Mouse (Mus musculus) lung, embryonic 14.5 days (tissue): ENCODE results near the gene Slc6a9. TPM values are rescaled to one million over a fixed set of nuclear protein-coding genes. Genes with fewer than 3 reads are reported as not detected.

Experiments
- ATAC-seq: fragments of 200-750 bp; cut with Nextera tagmentation; 2 replicates; pipeline ENCODE4 v1.8.0; 2017; ENCODE audit warnings: mild to moderate bottlenecking, moderate TSS enrichment, moderate library complexity; ENCODE audit not compliant: insufficient read depth
- DNase-seq: peaks from one replicate; pipeline ENCODE4 v3.0.0-alpha.2; 2015
- H3K27ac ChIP-seq: fragments of 300-500 bp; sonication (generic); 2 replicates; pipeline ENCODE4 v1.5.1; 2014; ENCODE audit warnings: low read depth, mild to moderate bottlenecking, moderate library complexity
- H3K27me3 ChIP-seq: fragments of 300-500 bp; sonication (generic); 2 replicates; pipeline ENCODE4 v1.6.1; 2014; ENCODE audit warnings: low read length, control low read depth; ENCODE audit not compliant: insufficient read depth
- H3K36me3 ChIP-seq: fragments of 300-500 bp; sonication (generic); 2 replicates; pipeline ENCODE4 v1.6.1; 2014; ENCODE audit warnings: control low read depth; ENCODE audit not compliant: insufficient read depth
- H3K4me1 ChIP-seq: fragments of 300-500 bp; sonication (generic); 2 replicates; pipeline ENCODE4 v1.6.1; 2014; ENCODE audit warnings: antibody characterized with exemption, control low read depth; ENCODE audit not compliant: insufficient read depth
- H3K4me2 ChIP-seq: fragments of 300-500 bp; sonication (generic); 2 replicates; pipeline ENCODE4 v1.6.1; 2014; ENCODE audit warnings: mild to moderate bottlenecking
- H3K4me3 ChIP-seq: fragments of 300-500 bp; sonication (generic); 2 replicates; pipeline ENCODE4 v1.5.1; 2014; ENCODE audit warnings: low read depth, low read length
- H3K9ac ChIP-seq: fragments of 300-500 bp; sonication (generic); 2 replicates; pipeline ENCODE4 v1.6.1; 2014
- H3K9me3 ChIP-seq: fragments of 300-500 bp; sonication (generic); 2 replicates; pipeline ENCODE4 v1.6.1; 2016; ENCODE audit warnings: low read depth, low read length, control low read depth
- CTCF ChIP-seq: IDR thresholded peaks from 2 replicates; pipeline ENCODE4 v1.5.1; 2016; ENCODE audit warnings: antibody characterized with exemption, low read depth
- WGBS: fragments of 180-500 bp; shearing (Covaris S2); extraction: QIAGEN DNeasy Blood & Tissue Kit; methylation state at CpG from one replicate; pipeline ENCODE4 v1.1.7; 2014; 5-methylcytosine and 5-hydroxymethylcytosine counted together
- polyA plus RNA-seq: library from polyadenylated mRNA; unstranded; fragments of >200 nt; fragmentation: Nextera tagmentation; extraction: Ambion mirVana; gene quantifications from 2 replicates; pipeline ENCODE4 v1.2.1, GENCODE M21; 2014

The Slc6a9 gene
- polyA plus RNA-seq, 1 experiment from 2014 or later: 9.7 TPM

DNA sequence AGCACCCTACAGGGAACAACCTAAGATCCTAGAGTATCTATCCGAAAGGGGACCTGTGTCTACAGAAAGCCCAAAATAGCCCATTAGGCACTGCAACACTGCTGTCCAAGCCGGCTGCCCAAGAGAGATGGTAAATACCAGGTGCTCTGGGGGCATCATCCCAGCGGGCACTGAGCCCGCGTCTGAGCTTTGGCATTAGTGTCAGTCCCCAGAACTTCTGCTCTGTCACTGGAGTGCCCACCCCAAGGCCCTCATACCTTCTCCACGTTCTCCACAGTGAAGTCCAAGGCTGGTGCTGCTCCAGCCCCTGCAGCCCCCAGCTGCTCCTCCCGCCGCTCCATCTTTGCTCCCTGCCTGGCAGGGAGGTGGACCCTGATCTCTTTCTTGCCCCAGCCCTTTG, 79.7 kb downstream of the Slc6a9 start:
- H3K9ac ChIP-seq: peak overlapping the region; percentile 75
- no peak overlapping the region for H3K27ac ChIP-seq
- peak overlapping the region; percentile 99 for H3K4me2 ChIP-seq
- DNase-seq (no peak), ATAC-seq (no peak)
- WGBS: 20% methylated on average over 8 of the region's 8 CpGs
- H3K27me3 ChIP-seq: no peaks in the 10 kb centered on the region
- peak overlapping the region; percentile 81 for H3K4me3 ChIP-seq
- no peaks in the 10 kb centered on the region for H3K9me3 ChIP-seq
- peaks cover 19% of the 10 kb centered on the region for H3K4me1 ChIP-seq
- H3K36me3 ChIP-seq: peaks cover 22% of the 10 kb centered on the region
- TF ChIP-seq CTCF: no peak

- under 1% methylated on average over 61 of the region's 61 CpGs for WGBS
- Histone ChIP-seq H3K4me3 (peak within 1 kb of the TSS; percentile 81), H3K27me3 (no peaks in the 10 kb centered on the region), H3K4me1 (peaks cover 19% of the 10 kb centered on the region), H3K27ac (peak within 1 kb of the TSS; percentile 89), H3K9me3 (no peaks in the 10 kb centered on the region), H3K36me3 (peaks cover 22% of the 10 kb centered on the region), H3K9ac (peak within 1 kb of the TSS; percentile 75), H3K4me2 (peak within 1 kb of the TSS; percentile 99)
- ATAC-seq (peak; percentile 95), DNase-seq (peak; percentile 97)
- peak; percentile 58 for TF ChIP-seq CTCF
These were observed 80.5 kb downstream of the Slc6a9 start, which contains the start of gene Ipo13 for GRCm38 (mm10) chr4:117914591-117915442. Gene Ipo13 (minus strand): TSS chr4:117914999.

GRCm38 (mm10) chr4:117915489-117916105, 81.3 kb downstream of the Slc6a9 start:
- peak overlapping the region; percentile 81 for H3K4me3 ChIP-seq
- H3K4me1 ChIP-seq: peaks cover 19% of the 10 kb centered on the region
- peak overlapping the region; percentile 99 for H3K4me2 ChIP-seq
- WGBS: 3% methylated on average over 19 of the region's 19 CpGs
- DNase-seq (no peak), ATAC-seq (no peak)
- no peak for TF ChIP-seq CTCF
- no peaks in the 10 kb centered on the region for H3K27me3 ChIP-seq
- no peaks in the 10 kb centered on the region for H3K9me3 ChIP-seq
- H3K27ac ChIP-seq: peak overlapping the region; percentile 89; the same call in 1 of the 2 replicates
- H3K9ac ChIP-seq: peak overlapping the region; percentile 75
- peaks cover 17% of the 10 kb centered on the region for H3K36me3 ChIP-seq

- Histone ChIP-seq H3K27me3 (no peaks in the 10 kb centered on the region), H3K9me3 (no peaks in the 10 kb centered on the region), H3K4me1 (peaks cover 19% of the 10 kb centered on the region), H3K9ac (no peak overlapping the region), H3K4me3 (peak overlapping the region; percentile 81; the same call in 1 of the 2 replicates), H3K36me3 (peaks cover 10% of the 10 kb centered on the region), H3K4me2 (peak overlapping the region; percentile 99), H3K27ac (no peak overlapping the region)
- TF ChIP-seq CTCF: no peak
- WGBS: 63% methylated on average over 5 of the region's 5 CpGs
- DNase-seq (no peak), ATAC-seq (no peak)
These were observed 82.1 kb downstream of the Slc6a9 start for GRCm38 (mm10) chr4:117916386-117916785.

GRCm38 (mm10) chr4:117917402-117917801, 83.1 kb downstream of the Slc6a9 start:
- Histone ChIP-seq H3K4me1 (peaks cover 19% of the 10 kb centered on the region), H3K27me3 (no peaks in the 10 kb centered on the region), H3K4me3 (no peak overlapping the region), H3K27ac (no peak overlapping the region), H3K9ac (no peak overlapping the region), H3K36me3 (no peaks in the 10 kb centered on the region; the same call in 1 of the 2 replicates), H3K4me2 (no peak overlapping the region), H3K9me3 (no peaks in the 10 kb centered on the region)
- no peak for TF ChIP-seq CTCF
- no peak for ATAC-seq
- no peak for DNase-seq
- 86% methylated on average over 4 of the region's 4 CpGs for WGBS

- 86% methylated on average over 4 of the region's 4 CpGs for WGBS
These were observed 83.5 kb downstream of the Slc6a9 start for GRCm38 (mm10) chr4:117917847-117918246.

DNA sequence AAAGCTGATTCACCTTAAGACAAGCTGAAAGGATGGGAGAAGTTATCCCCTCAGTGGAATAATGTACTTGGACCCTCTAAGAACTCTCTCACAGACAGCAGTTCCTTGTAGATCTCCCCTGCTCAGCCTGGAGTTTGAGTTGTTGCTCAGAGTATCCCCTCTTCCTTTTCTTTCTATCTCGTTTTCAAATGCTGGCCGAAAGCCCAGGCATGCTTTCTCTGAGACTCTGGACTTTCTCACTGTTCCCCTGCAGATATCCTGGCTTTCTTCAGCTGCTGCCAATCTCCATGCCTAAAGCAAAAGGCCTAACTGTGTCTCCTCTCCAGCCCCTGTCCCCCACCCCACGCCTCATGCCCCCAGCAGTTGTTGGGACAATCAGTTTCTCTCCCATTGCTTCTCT, 84.0 kb downstream of the Slc6a9 start:
- TF ChIP-seq CTCF: no peak
- no peak overlapping the region for H3K4me2 ChIP-seq
- no peaks in the 10 kb centered on the region for H3K27me3 ChIP-seq
- peak; percentile 75 for DNase-seq
- WGBS: 49% methylated on average over 3 of the region's 3 CpGs
- H3K27ac ChIP-seq: peak overlapping the region; percentile 14; the same call in 1 of the 2 replicates
- no peaks in the 10 kb centered on the region for H3K36me3 ChIP-seq
- no peak overlapping the region for H3K4me3 ChIP-seq
- H3K4me1 ChIP-seq: peaks cover 14% of the 10 kb centered on the region
- ATAC-seq: no peak
- no peaks in the 10 kb centered on the region for H3K9me3 ChIP-seq
- no peak overlapping the region for H3K9ac ChIP-seq

More at GRCm38 (mm10) chr4:117917847-117918246, 83.5 kb downstream of the Slc6a9 start:
- Histone ChIP-seq H3K9me3 (no peaks in the 10 kb centered on the region), H3K4me2 (no peak overlapping the region), H3K27ac (peak overlapping the region; percentile 9; the same call in 1 of the 2 replicates), H3K27me3 (no peaks in the 10 kb centered on the region), H3K36me3 (no peaks in the 10 kb centered on the region), H3K4me3 (no peak overlapping the region), H3K9ac (no peak overlapping the region), H3K4me1 (peaks cover 18% of the 10 kb centered on the region)
- TF ChIP-seq CTCF: no peak
- ATAC-seq: no peak
- no peak for DNase-seq
